Comparison of ENCODE assay signal across 8 mouse cellular contexts in the genomic region with DNA sequence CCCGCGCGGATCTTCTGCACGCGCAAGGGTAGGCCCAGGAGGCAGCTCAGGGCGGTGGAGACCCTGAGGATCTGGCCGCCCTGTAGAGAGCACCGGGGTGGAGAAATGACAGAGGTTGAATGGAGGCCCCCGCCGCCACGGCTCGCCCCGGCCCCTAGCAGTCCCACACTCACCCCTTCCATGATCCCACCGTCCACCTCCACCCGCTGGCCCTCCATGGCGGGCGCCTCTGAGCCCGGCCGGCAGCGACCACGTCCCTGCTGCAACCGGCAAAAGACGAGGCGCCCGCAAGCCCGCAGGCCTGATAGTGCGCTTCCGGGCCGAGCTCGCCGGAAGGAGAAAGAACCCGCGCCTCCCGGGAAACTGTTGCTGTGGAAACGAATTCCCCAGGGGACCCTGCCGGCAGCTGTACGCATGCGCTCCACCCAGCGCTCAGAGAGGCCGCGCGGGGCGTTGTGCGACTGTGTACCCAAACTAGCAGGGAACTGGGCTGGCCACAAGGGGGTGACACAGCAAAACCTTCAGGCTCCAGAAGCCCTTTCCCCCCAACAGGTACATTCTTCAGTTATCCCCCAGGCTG. TPM values are rescaled to one million over a fixed set of nuclear protein-coding genes. Genes with fewer than 3 reads are reported as not detected.
DNase-seq lines count a peak whose midpoint lies in the region; ATAC-seq and TF ChIP-seq lines count a peak whose summit lies in the region.

Gene Rtca, minus strand, starts transcription at position 437 of the 580 bp plus-strand sequence.

- no peaks in the 10 kb centered on the region for H3K9me3 ChIP-seq in heart, embryonic 11.5 days (replicated peaks; ENCODE audit: control insufficient read depth, low read length)
- H3K9me3 ChIP-seq in kidney, embryonic 16.5 days (ENCODE audit: low read length): no peaks in the 10 kb centered on the region

- H3K79me2 ChIP-seq in liver, adult 2 months (ENCODE audit: control insufficient read depth, insufficient read depth, low read length): peaks cover 5% of the 10 kb centered on the region; the same call in 1 of the 2 replicates
- H3K79me2 ChIP-seq in myocyte (ENCODE audit: control insufficient read depth, insufficient read depth): peaks cover 25% of the 10 kb centered on the region

- peak within 1 kb of the TSS; percentile 5 for H3ac ChIP-seq in myocyte (ENCODE audit: control insufficient read depth, insufficient read length)

- H3K36me3 ChIP-seq in heart, embryonic 11.5 days (ENCODE audit: control insufficient read depth, insufficient read depth, low read length): peaks cover 9% of the 10 kb centered on the region
- peaks cover 21% of the 10 kb centered on the region for H3K36me3 ChIP-seq in kidney, embryonic 16.5 days (ENCODE audit: insufficient read depth, low read length)
- H3K36me3 ChIP-seq in liver, adult 2 months (ENCODE audit: control insufficient read depth, insufficient read depth, low read length): peaks cover 16% of the 10 kb centered on the region; the same call in 1 of the 2 replicates
- H3K36me3 ChIP-seq in myocyte (ENCODE audit: control insufficient read depth, insufficient read depth): peaks cover 13% of the 10 kb centered on the region
- H3K36me3 ChIP-seq in splenic B cell, adult 2 months (ENCODE audit: control insufficient read depth, insufficient read depth, low read length, poor library complexity, severe bottlenecking): peaks cover 9% of the 10 kb centered on the region

- DNase-seq in B cell, adult 2 months: peak; percentile 100
- DNase-seq in brain, adult 2 months (ENCODE audit: low read depth, low spot score): peak; percentile 98
- peak; percentile 81 for DNase-seq in liver, adult 2 months (ENCODE audit: extremely low read depth, low read depth, low spot score)
- DNase-seq in splenic B cell, adult 2 months (ENCODE audit: low read depth, low spot score): peak; percentile 99

- under 1% methylated on average over 44 of the region's 44 CpGs for whole genome bisulfite sequencing in heart, embryonic 11.5 days (ENCODE audit: insufficient replicate concordance)
- 0% methylated on average over 42 of the region's 44 CpGs for WGBS in kidney, embryonic 16.5 days
- WGBS in liver, adult 2 months: under 1% methylated on average over 44 of the region's 44 CpGs

- peak within 1 kb of the TSS; percentile 89 for H3K9ac ChIP-seq in heart, embryonic 11.5 days (ENCODE audit: low read depth, low read length)
- peak within 1 kb of the TSS; percentile 84 for H3K9ac ChIP-seq in kidney, embryonic 16.5 days (replicated peaks; ENCODE audit: low read length)
- H3K9ac ChIP-seq in liver, adult 2 months (ENCODE audit: low read depth, low read length): peak within 1 kb of the TSS; percentile 94

- ATAC-seq in erythroblast, adult 5-6 weeks (replicated peaks; ENCODE audit: low FRiP score, poor library complexity, severe bottlenecking): peak; percentile 97
- ATAC-seq in heart, embryonic 11.5 days (replicated peaks; ENCODE audit: insufficient number of reproducible peaks, low FRiP score, low TSS enrichment): peak; percentile 89
- peak; percentile 96 for ATAC-seq in kidney, embryonic 16.5 days (ENCODE audit: low FRiP score, low TSS enrichment)

- peaks cover 9% of the 10 kb centered on the region for H3K4me1 ChIP-seq in heart, embryonic 11.5 days (ENCODE audit: control insufficient read depth, insufficient read depth, low read length)
- H3K4me1 ChIP-seq in kidney, embryonic 16.5 days (ENCODE audit: insufficient read depth, low read length): peaks cover 14% of the 10 kb centered on the region
- peaks cover 5% of the 10 kb centered on the region for H3K4me1 ChIP-seq in liver, adult 2 months (ENCODE audit: control insufficient read depth, insufficient read depth, low read length)

- peak within 1 kb of the TSS; percentile 98 for H3K4me3 ChIP-seq in heart, embryonic 11.5 days (ENCODE audit: low read depth, low read length)
- H3K4me3 ChIP-seq in kidney, embryonic 16.5 days (ENCODE audit: low read length): peak within 1 kb of the TSS; percentile 83
- H3K4me3 ChIP-seq in liver, adult 2 months (ENCODE audit: insufficient read depth, low read depth, low read length): peak within 1 kb of the TSS; percentile 100
- H3K4me3 ChIP-seq in myocyte: peak within 1 kb of the TSS; percentile 62

- TF ChIP-seq CTCF in liver, adult 2 months (IDR thresholded peaks at IDR 0.05; ENCODE audit: low read depth, low read length): peak; percentile 89

- peak within 1 kb of the TSS; percentile 42 for H3K27ac ChIP-seq in heart, embryonic 11.5 days (ENCODE audit: low read depth, low read length)
- H3K27ac ChIP-seq in kidney, embryonic 16.5 days (ENCODE audit: low read length): peak within 1 kb of the TSS; percentile 57
- no peak within 1 kb of the TSS for H3K27ac ChIP-seq in liver, adult 2 months (replicated peaks; ENCODE audit: insufficient read depth, low read depth, low read length)

- 0 out of 2 replicates have a peak, but pooled peaks have one; percentile 19 for TF ChIP-seq POLR2A in liver, adult 2 months (IDR thresholded peaks at IDR 0.05; ENCODE audit: extremely low read depth, insufficient read depth, low read length)
- TF ChIP-seq POLR2A in myocyte (IDR thresholded peaks at IDR 0.05; ENCODE audit: insufficient read length, low read depth): peak; percentile 73

- H3K27me3 ChIP-seq in heart, embryonic 11.5 days (ENCODE audit: control insufficient read depth, insufficient read depth, low read length): no peaks in the 10 kb centered on the region
- H3K27me3 ChIP-seq in kidney, embryonic 16.5 days (ENCODE audit: insufficient read depth, low read length): no peaks in the 10 kb centered on the region
- H3K27me3 ChIP-seq in liver, adult 2 months (ENCODE audit: control insufficient read depth, insufficient read depth, low read length): no peaks in the 10 kb centered on the region
- H3K27me3 ChIP-seq in myocyte (ENCODE audit: control insufficient read depth, insufficient read depth, insufficient read length): no peaks in the 10 kb centered on the region
- no peaks in the 10 kb centered on the region for H3K27me3 ChIP-seq in splenic B cell, adult 2 months (ENCODE audit: control insufficient read depth, insufficient read depth, low read length, poor library complexity, severe bottlenecking)

- H3K4me2 ChIP-seq in heart, embryonic 11.5 days: peak within 1 kb of the TSS; percentile 82
- peak within 1 kb of the TSS; percentile 72 for H3K4me2 ChIP-seq in kidney, embryonic 16.5 days (replicated peaks; ENCODE audit: low read depth, low read length)
- H3K4me2 ChIP-seq in myocyte (ENCODE audit: low read depth): peak within 1 kb of the TSS; percentile 87

TF ChIP-seq in myocyte, 11 proteins besides CTCF, POLR2A, EP300 and RAD21:
- peak in 2 of 3 experiments; percentile 70 to 88 for TF ChIP-seq MYOG (IDR thresholded peaks at IDR 0.05; ENCODE audit: control insufficient read depth in 1 of 3, insufficient read depth in 1 of 3, insufficient read length in 2 of 3, low read depth in 2 of 3)
- TF ChIP-seq TCF12 (IDR thresholded peaks at IDR 0.05; ENCODE audit: insufficient read depth, poor library complexity, severe bottlenecking): no peak
- peak; percentile 56 for TF ChIP-seq POLR2AphosphoS2 (IDR thresholded peaks at IDR 0.05; ENCODE audit: insufficient read length, low read depth)
- no peak for TF ChIP-seq MAX (IDR thresholded peaks at IDR 0.05; ENCODE audit: low read depth)
- TF ChIP-seq CEBPB (IDR thresholded peaks at IDR 0.05; ENCODE audit: insufficient read depth, poor library complexity, severe bottlenecking): no peak
- TF ChIP-seq TCF3 (IDR thresholded peaks at IDR 0.05; ENCODE audit: insufficient read length, low read depth): no peak
- no peak for TF ChIP-seq REST (IDR thresholded peaks at IDR 0.05; ENCODE audit: insufficient read depth, insufficient read length)
- TF ChIP-seq E2F4 (IDR thresholded peaks at IDR 0.05; ENCODE audit: insufficient read depth): no peak
- peak; percentile 54 for TF ChIP-seq SRF (IDR thresholded peaks at IDR 0.05; ENCODE audit: control insufficient read depth, insufficient read length, low read depth)
- TF ChIP-seq MYOD1 (IDR thresholded peaks at IDR 0.05; ENCODE audit: control insufficient read depth in 1 of 3, insufficient read length in 2 of 3, low read depth in 2 of 3): peak in 2 of 3 experiments; percentile 62 to 66
- TF ChIP-seq USF1 (IDR thresholded peaks at IDR 0.05; ENCODE audit: low read depth): no peak

RNA-seq across cellular contexts. Expression of gene Rtca, which starts in this region (rescaled TPM):
- total RNA-seq in erythroblast, adult 5-6 weeks (2015; ENCODE audit: low replicate concordance): 1.5 and 13.6 TPM in 2 replicates
- total RNA-seq in erythroblast, adult 5-6 weeks (2017; ENCODE audit: low replicate concordance): 5.6 and 5.8 TPM in 2 replicates
- polyA plus RNA-seq in heart, embryonic 11.5 days (2014; fragmentation: Nextera tagmentation; extraction: Ambion mirVana): 68.6 and 71.2 TPM in 2 replicates
- 73.9 and 76.3 TPM in 2 replicates for polyA plus RNA-seq in kidney, embryonic 16.5 days (2015; fragmentation: Nextera tagmentation; extraction: Ambion mirVana)
- total RNA-seq in liver, adult 2 months (2014; rRNA removed): 10.3 and 10.8 TPM in 2 replicates
- polyA plus RNA-seq in liver, adult 2 months (2012; rRNA removed): 9.7 and 11.5 TPM in 2 replicates
- polyA plus RNA-seq in myocyte (2012; fragmentation: generic; extraction: Trizol): 51.0 TPM
